Mouse (Mus musculus): ENCODE results near the gene Rpl10a.

- no peak for TF ChIP-seq POLR2A (IDR thresholded peaks at IDR 0.05; ENCODE audit: borderline replicate concordance, low read depth, low read length)
- TF ChIP-seq CTCF (IDR thresholded peaks at IDR 0.05; ENCODE audit: low read depth, low read length) = no peak
Measured at GRCm38 (mm10) chr17:28331241-28332112, 3.2 kb downstream of the Rpl10a start.
